Mouse (Mus musculus) heart, embryonic 11.5 days (tissue): ENCODE measurements at regions not wholly inside any gene's neighbourhood (a gene's known extent, or its start where the extent isn't known, plus 50 kb on each side); places are given as distances from the start of the nearest gene placed in this dataset.

Source experiments
- ATAC-seq: fragments of 200-750 bp; cut with Nextera tagmentation; replicated peaks from 2 replicates; pipeline ENCODE4 v1.8.0; 2017; ENCODE audit warnings: moderate library complexity; ENCODE audit not compliant: insufficient number of reproducible peaks, low FRiP score, low TSS enrichment
- H3K27ac ChIP-seq: fragments of 300-500 bp; sonication (generic); 2 replicates; pipeline ENCODE4 v1.5.1; 2014; ENCODE audit warnings: mild to moderate bottlenecking, low read depth, low read length
- H3K27me3 ChIP-seq: fragments of 300-500 bp; sonication (generic); 2 replicates; pipeline ENCODE4 v1.6.1; 2014; ENCODE audit warnings: mild to moderate bottlenecking, low read length, mixed read lengths; ENCODE audit not compliant: control insufficient read depth, insufficient read depth
- H3K36me3 ChIP-seq: fragments of 300-500 bp; sonication (generic); 2 replicates; pipeline ENCODE4 v1.6.1; 2014; ENCODE audit warnings: mild to moderate bottlenecking, low read length, moderate library complexity, mixed read lengths; ENCODE audit not compliant: control insufficient read depth, insufficient read depth
- H3K4me1 ChIP-seq: fragments of 300-500 bp; sonication (generic); 2 replicates; pipeline ENCODE4 v1.6.1; 2014; ENCODE audit warnings: low read length; ENCODE audit not compliant: control insufficient read depth, insufficient read depth
- H3K4me2 ChIP-seq: fragments of 300-500 bp; sonication (generic); 2 replicates; pipeline ENCODE4 v1.6.1; 2014; ENCODE audit warnings: mild to moderate bottlenecking, moderate library complexity
- H3K4me3 ChIP-seq: fragments of 300-500 bp; sonication (generic); 2 replicates; pipeline ENCODE4 v1.5.1; 2014; ENCODE audit warnings: low read depth, low read length
- H3K9ac ChIP-seq: fragments of 300-500 bp; sonication (generic); 2 replicates; pipeline ENCODE4 v1.6.1; 2014; ENCODE audit warnings: mild to moderate bottlenecking, low read depth, low read length, moderate library complexity
- H3K9me3 ChIP-seq: fragments of 300-500 bp; sonication (generic); replicated peaks from 2 replicates; pipeline ENCODE4 v1.6.1; 2016; ENCODE audit warnings: low read length; ENCODE audit not compliant: control insufficient read depth
- WGBS: fragments of 180-500 bp; shearing (Covaris S2); extraction: QIAGEN DNeasy Blood & Tissue Kit; methylation state at CpG from one replicate; pipeline ENCODE4 v1.1.7; 2014; ENCODE audit not compliant: insufficient replicate concordance; 5-methylcytosine and 5-hydroxymethylcytosine counted together

DNA sequence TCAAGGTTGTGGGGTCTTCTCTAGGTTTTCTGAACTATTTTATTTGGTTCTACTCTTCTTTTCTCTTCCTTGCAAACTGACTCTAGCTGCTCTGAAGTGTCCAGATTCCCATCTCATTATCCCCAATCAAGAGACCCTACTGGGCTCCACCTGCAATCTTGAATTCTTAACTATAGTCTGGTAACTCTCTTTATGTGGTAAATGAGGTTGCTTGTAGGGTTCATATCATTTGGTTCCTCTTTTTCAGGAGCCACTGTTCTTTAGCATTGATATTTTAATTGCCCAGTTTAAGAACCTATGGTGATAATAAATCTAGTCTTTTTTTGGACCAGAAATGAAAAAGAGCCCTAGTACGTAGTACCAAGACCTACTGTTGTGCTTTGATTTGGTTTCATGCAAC lies 90.7 kb downstream of the Plk2 start:
- Histone ChIP-seq H3K27me3 (no peaks in the 10 kb centered on the region), H3K9ac (no peak overlapping the region), H3K4me1 (no peaks in the 10 kb centered on the region), H3K4me2 (no peak overlapping the region), H3K9me3 (no peaks in the 10 kb centered on the region), H3K4me3 (no peak overlapping the region), H3K27ac (no peak overlapping the region), H3K36me3 (no peaks in the 10 kb centered on the region)
- no peak for ATAC-seq
- 90% methylated on average over 1 of the region's 1 CpGs for WGBS

DNA sequence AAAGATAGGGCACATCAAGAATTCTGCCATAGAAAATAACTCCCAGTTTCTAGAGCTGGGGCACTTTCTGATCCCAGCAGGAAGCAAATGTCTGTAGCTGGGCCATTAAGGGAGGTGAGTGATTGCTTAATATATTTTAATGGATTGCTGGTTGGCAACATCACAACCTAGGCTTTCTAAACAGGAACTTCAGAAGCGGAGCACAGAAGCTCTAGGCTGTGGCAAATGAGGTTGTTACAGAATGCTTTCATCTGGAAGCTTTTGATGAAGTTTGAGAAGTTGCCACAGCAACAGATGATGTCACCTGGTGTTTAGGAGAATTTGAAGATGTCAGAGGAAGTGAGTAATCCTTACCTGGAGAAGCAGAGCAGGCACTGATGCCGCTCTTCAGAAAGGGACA lies 95.3 kb downstream of the Plk2 start:
- Histone ChIP-seq H3K27me3 (no peaks in the 10 kb centered on the region), H3K36me3 (no peaks in the 10 kb centered on the region), H3K9me3 (no peaks in the 10 kb centered on the region), H3K4me1 (no peaks in the 10 kb centered on the region), H3K4me3 (no peak overlapping the region), H3K27ac (no peak overlapping the region), H3K4me2 (no peak overlapping the region), H3K9ac (no peak overlapping the region)
- no peak for ATAC-seq
- WGBS = 81% methylated on average over 2 of the region's 2 CpGs

DNA sequence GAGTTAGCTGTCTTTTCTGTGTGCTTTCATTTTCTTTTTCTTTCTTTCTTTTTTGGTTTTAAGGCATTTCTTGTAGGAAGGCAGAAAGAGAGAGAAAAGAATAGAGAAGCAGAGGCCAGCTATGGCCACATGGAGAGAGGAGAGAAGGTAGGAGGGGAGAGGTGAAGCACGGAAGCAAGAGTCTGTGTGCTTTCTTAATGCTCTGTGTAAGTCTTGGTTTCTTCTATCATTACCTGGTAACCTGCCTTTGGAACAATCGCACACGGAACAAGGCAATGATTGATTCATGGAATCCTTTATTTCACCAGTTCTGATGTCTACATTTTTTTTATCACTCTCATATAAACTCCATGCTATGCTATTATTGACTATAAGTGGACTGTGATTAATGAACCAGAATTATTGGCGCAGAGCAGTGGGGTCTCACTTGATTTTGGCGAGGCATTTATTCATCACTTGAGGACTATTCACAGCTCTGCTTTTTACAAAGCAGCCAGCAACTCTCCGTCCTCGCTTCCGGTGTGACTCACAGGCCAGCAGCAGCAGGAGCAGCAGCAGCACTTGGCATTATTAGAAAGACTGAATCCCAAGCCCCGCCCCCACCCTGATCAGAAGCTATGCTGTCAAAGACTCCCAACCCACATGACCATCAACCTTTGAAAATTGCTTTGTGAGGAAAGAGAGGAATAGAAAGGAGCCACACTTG lies 97.6 kb downstream of the Plk2 start:
- Histone ChIP-seq H3K27me3 (no peaks in the 10 kb centered on the region), H3K36me3 (no peaks in the 10 kb centered on the region), H3K9ac (no peak overlapping the region), H3K9me3 (no peaks in the 10 kb centered on the region), H3K4me1 (no peaks in the 10 kb centered on the region), H3K4me2 (no peak overlapping the region), H3K4me3 (no peak overlapping the region), H3K27ac (no peak overlapping the region)
- ATAC-seq = no peak
- WGBS = 47% methylated on average over 9 of the region's 9 CpGs

DNA sequence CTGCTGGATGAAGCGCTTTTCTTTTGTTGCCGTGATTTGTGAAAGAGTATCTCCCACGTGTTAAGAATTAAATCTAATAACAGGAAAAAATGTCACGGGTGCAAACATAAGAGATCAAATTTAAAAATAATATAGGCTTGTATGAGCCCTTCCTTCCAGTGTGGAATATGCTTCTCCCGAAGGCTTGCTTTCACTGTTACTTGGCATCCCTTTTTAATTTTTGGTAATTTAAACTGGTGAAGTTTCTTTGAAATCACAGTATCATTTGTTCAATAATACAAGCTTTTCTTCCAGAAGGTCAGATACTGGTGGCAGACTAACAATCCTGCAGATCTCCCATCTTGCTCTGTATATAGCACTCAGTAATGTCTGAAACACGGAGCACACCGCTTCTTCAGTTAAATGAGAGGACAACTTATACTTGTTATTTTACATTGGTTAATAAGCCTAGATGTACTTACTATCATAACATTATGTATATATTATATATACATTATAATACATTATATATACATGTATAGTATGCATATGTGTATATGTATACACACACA lies 98.2 kb downstream of the Plk2 start:
- no peaks in the 10 kb centered on the region for H3K36me3 ChIP-seq

DNA sequence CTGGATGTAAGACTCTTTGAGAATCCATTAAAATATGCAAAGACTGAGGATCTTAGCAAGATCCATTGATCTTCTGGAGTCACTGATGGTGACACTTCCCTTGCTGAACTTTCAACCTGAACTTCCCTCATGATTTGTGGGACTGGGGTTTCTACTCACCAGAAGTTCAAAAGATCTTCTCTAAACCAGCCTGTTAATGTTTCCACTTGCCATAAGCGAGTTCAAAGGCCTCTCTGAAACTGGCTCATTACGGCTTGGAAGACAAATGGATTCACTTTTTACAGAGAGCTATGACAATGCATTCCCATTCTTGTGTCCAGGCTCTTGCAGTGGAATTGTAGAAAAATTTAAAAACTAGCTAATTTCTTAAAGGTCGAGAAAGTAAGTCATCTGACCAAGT lies 102.6 kb downstream of the Plk2 start:
- Histone ChIP-seq H3K9me3 (no peaks in the 10 kb centered on the region), H3K27me3 (no peaks in the 10 kb centered on the region), H3K9ac (no peak overlapping the region), H3K4me2 (no peak overlapping the region), H3K4me3 (no peak overlapping the region), H3K36me3 (no peaks in the 10 kb centered on the region), H3K27ac (no peak overlapping the region), H3K4me1 (no peaks in the 10 kb centered on the region)
- 79% methylated on average over 3 of the region's 3 CpGs for WGBS
- ATAC-seq = no peak

More for the DNA sequence above, 98.2 kb downstream of the Plk2 start:
- H3K4me3 ChIP-seq = no peak overlapping the region
- no peaks in the 10 kb centered on the region for H3K9me3 ChIP-seq
- no peaks in the 10 kb centered on the region for H3K27me3 ChIP-seq
- H3K27ac ChIP-seq = no peak overlapping the region
- no peaks in the 10 kb centered on the region for H3K4me1 ChIP-seq
- ATAC-seq = no peak
- 86% methylated on average over 7 of the region's 7 CpGs for WGBS
- H3K9ac ChIP-seq = no peak overlapping the region
- no peak overlapping the region for H3K4me2 ChIP-seq

DNA sequence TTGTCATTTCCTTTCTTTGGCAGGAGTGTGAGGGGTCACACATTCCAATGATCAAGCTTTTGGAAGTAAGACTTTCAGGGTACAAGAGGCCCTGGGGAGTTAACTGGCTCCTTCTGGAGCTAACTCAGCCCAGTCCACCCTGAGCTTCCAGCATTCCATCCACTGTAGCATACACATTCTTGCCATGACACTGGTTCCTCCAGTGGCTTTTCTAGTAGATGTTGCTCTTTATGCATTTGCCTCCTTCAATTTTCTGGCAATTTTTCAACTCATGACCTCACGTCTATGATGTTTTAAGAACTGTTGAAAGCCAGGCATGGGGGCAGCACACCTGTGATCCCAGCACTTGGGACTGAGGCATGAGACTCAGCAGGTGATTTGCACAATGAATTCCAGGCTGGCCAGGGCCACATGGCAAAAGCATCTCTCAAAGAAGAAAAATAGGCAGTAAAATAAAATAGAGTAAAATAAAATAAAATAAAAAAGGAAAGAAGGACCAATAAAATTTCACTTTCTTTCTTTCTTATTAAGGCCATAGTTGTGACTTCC lies 113.0 kb downstream of the Plk2 start:
- no peak overlapping the region for H3K9ac ChIP-seq
- no peaks in the 10 kb centered on the region for H3K9me3 ChIP-seq
- no peaks in the 10 kb centered on the region for H3K27me3 ChIP-seq
- 0 out of 2 replicates have a peak, but pooled peaks cover 1% of the 10 kb centered on the region for H3K4me1 ChIP-seq
- no peaks in the 10 kb centered on the region for H3K36me3 ChIP-seq
- 68% methylated on average over 1 of the region's 1 CpGs for WGBS
- H3K27ac ChIP-seq = no peak overlapping the region
- ATAC-seq = no peak
- H3K4me2 ChIP-seq = no peak overlapping the region
- no peak overlapping the region for H3K4me3 ChIP-seq

DNA sequence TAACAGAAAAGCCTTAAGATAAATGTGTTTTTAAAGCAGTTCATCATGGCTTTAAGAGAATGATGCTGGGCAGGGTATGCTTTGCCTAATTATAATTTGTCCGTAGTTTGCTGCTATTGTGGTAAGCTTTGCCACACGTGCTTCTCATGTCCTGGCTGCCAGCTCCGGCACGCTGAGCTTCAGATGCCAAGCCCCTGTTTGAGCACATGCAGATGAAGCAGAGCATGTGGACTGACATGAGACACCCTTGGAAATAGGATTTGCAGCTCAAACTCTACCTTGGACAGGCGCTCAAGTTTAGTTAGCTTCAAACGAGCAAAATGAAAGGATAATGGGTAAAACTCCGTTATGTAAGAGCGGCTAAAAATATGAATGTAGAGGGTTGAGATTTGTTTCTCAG lies 123.1 kb downstream of the Plk2 start:
- Histone ChIP-seq H3K4me3 (no peak overlapping the region), H3K9me3 (no peaks in the 10 kb centered on the region), H3K27me3 (no peaks in the 10 kb centered on the region), H3K4me1 (no peaks in the 10 kb centered on the region), H3K27ac (no peak overlapping the region), H3K9ac (no peak overlapping the region), H3K4me2 (no peak overlapping the region), H3K36me3 (no peaks in the 10 kb centered on the region)
- 87% methylated on average over 8 of the region's 8 CpGs for WGBS
- ATAC-seq = no peak

DNA sequence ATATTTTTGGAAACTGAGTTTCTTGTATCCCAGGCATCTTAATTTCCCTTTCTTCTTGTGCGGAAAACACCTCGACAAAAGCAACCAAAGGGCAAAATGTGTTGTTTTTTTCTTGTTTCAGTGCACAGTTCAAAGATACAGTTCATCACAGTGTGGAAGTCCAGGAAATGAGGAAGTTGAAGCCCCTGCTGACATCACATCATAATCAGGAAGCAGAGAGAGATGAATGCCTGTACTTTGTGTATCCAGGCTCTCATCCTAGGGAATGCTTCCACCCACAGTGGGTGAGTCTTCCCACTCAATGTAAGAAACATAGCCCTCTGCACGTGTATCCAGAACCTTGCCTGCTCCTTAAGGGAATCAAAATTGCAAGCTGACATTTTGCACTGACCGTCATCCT lies 128.1 kb downstream of the Plk2 start:
- no peak for ATAC-seq
- H3K27ac ChIP-seq = no peak overlapping the region
- H3K4me3 ChIP-seq = no peak overlapping the region
- no peaks in the 10 kb centered on the region for H3K9me3 ChIP-seq
- no peaks in the 10 kb centered on the region for H3K27me3 ChIP-seq
- WGBS = 80% methylated on average over 4 of the region's 4 CpGs
- no peak overlapping the region for H3K9ac ChIP-seq
- H3K4me1 ChIP-seq = no peaks in the 10 kb centered on the region
- H3K4me2 ChIP-seq = no peak overlapping the region
- no peaks in the 10 kb centered on the region for H3K36me3 ChIP-seq

DNA sequence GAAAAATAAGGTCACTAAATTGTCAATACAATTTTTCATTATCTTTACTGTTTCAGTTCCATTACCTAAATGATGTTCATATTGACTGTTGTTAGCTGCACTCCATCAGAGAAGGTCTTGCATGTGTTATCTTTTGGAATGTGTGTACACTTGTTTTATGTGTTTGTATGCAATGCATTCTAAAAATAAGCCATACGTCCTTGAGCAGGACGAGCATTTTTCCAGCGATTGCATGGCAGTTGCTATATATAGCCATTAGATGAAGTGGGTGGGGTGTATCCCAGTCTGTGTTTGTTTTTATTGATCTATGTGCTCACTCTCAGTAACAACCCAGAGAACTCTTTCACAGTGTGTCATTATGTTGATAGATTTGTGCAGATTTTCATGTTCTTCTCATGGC lies 132.8 kb downstream of the Plk2 start:
- ATAC-seq = no peak

More for the DNA sequence above, 132.8 kb downstream of the Plk2 start:
- H3K27me3 ChIP-seq = no peaks in the 10 kb centered on the region
- no peak overlapping the region for H3K4me2 ChIP-seq
- no peaks in the 10 kb centered on the region for H3K9me3 ChIP-seq
- no peak overlapping the region for H3K4me3 ChIP-seq
- WGBS = 46% methylated on average over 3 of the region's 3 CpGs
- H3K9ac ChIP-seq = no peak overlapping the region
- no peaks in the 10 kb centered on the region for H3K36me3 ChIP-seq
- H3K4me1 ChIP-seq = 0 out of 2 replicates have a peak, but pooled peaks cover 4% of the 10 kb centered on the region
- no peak overlapping the region for H3K27ac ChIP-seq
